ENCODE assay signal across 13 mouse cellular contexts in the genomic region with DNA sequence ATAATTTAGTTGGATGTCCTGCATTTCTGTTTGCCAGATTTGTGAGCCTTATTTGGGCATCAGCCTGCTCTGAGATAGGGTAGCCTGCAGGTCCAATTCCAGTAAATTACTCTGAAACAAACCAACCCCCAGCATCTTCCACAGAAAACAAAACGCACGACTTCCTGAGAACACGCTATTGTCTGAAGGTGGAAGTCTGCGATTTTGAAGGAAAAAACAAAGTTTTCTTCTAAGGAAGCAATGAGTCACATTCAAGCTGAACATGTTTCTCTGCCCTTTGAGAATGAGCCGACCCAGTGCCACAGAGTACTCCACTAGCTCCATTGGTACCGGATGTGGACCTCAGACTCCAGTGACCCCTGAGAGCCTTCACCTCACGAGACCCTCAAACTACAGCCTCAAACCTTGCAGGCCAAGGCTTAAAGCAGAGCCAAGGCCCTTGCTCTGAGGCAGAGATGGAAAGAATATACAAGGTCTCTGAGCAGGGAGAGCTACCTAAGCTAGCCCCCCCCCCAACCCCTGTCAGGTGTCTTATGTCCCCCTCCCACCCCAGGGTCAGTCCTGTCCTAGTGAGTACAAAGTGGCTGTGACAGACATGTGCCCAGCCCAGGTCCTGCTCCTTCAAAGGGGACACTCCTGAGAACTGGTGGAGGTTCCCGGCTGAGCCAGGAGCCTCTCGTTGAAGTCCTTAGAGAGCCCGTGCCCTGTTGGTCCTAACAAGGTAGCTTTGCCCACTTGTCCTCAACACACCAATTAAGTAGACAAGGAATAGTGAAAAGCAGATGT.
DNase-seq lines count a peak whose midpoint lies in the region; ATAC-seq and TF ChIP-seq lines count a peak whose summit lies in the region.
"Had no signal": no experiment of that assay in that cellular context is flagged by ENCODE, and none has a peak within 500 bp of the region (broad histone marks: within the 10 kb centered on the region; RNA-seq: fewer than 3 reads in every experiment).

No protein-coding gene starts in this region.

- TF ChIP-seq CTCF in hindbrain, postnatal 0 days (IDR thresholded peaks at IDR 0.05; ENCODE audit: low read depth) = no peak
- TF ChIP-seq CTCF in lung, embryonic 14.5 days (IDR thresholded peaks at IDR 0.05; ENCODE audit: low read depth) = no peak

- peaks cover 9% of the 10 kb centered on the region for H3K9me3 ChIP-seq in forebrain, embryonic 10.5 days
- no peaks in the 10 kb centered on the region for H3K9me3 ChIP-seq in forebrain, embryonic 14.5 days (replicated peaks; ENCODE audit: control insufficient read depth, low read length)
- H3K9me3 ChIP-seq in hindbrain, embryonic 12.5 days (replicated peaks) = no peaks in the 10 kb centered on the region
- H3K9me3 ChIP-seq in hindbrain, postnatal 0 days (ENCODE audit: low read length) = no peaks in the 10 kb centered on the region
- no peaks in the 10 kb centered on the region for H3K9me3 ChIP-seq in lung, embryonic 14.5 days (ENCODE audit: low read depth, low read length)
- H3K9me3 ChIP-seq in limb, embryonic 10.5 days (replicated peaks) = no peaks in the 10 kb centered on the region
- H3K9me3 ChIP-seq: megakaryocyte, embryonic 14.5 days; neural tube, embryonic 13.5 days had no signal

- H3K4me3 ChIP-seq in forebrain, embryonic 10.5 days = no peak overlapping the region
- H3K4me3 ChIP-seq in forebrain, embryonic 14.5 days (ENCODE audit: low read depth, low read length) = no peak overlapping the region
- no peak overlapping the region for H3K4me3 ChIP-seq in hindbrain, embryonic 12.5 days
- no peak overlapping the region for H3K4me3 ChIP-seq in hindbrain, postnatal 0 days (ENCODE audit: low read length)
- H3K4me3 ChIP-seq in lung, embryonic 14.5 days (ENCODE audit: low read depth, low read length) = no peak overlapping the region
- no peak overlapping the region for H3K4me3 ChIP-seq in limb, embryonic 10.5 days
- H3K4me3 ChIP-seq: megakaryocyte, embryonic 14.5 days; neural tube, embryonic 13.5 days had no signal

- no peaks in the 10 kb centered on the region for H3K27me3 ChIP-seq in forebrain, embryonic 10.5 days (ENCODE audit: poor library complexity, severe bottlenecking)
- no peaks in the 10 kb centered on the region for H3K27me3 ChIP-seq in forebrain, embryonic 14.5 days (replicated peaks; ENCODE audit: control insufficient read depth, insufficient read depth, low read length)
- H3K27me3 ChIP-seq in hindbrain, embryonic 12.5 days = no peaks in the 10 kb centered on the region
- no peaks in the 10 kb centered on the region for H3K27me3 ChIP-seq in hindbrain, postnatal 0 days (ENCODE audit: insufficient read depth, low read length)
- H3K27me3 ChIP-seq in lung, embryonic 14.5 days (ENCODE audit: insufficient read depth, low read length) = no peaks in the 10 kb centered on the region
- H3K27me3 ChIP-seq in limb, embryonic 10.5 days (ENCODE audit: low read depth, poor library complexity, severe bottlenecking) = no peaks in the 10 kb centered on the region
- H3K27me3 ChIP-seq: neural tube, embryonic 13.5 days had no signal

- WGBS in forebrain, embryonic 10.5 days = 89% methylated on average over 10 of the region's 10 CpGs
- 86% methylated on average over 10 of the region's 10 CpGs for WGBS in forebrain, embryonic 14.5 days
- 88% methylated on average over 10 of the region's 10 CpGs for WGBS in hindbrain, embryonic 12.5 days
- WGBS in hindbrain, postnatal 0 days = 86% methylated on average over 10 of the region's 10 CpGs
- WGBS in lung, embryonic 14.5 days = 71% methylated on average over 10 of the region's 10 CpGs
- 91% methylated on average over 10 of the region's 10 CpGs for WGBS in limb, embryonic 10.5 days

- no peaks in the 10 kb centered on the region for H3K36me3 ChIP-seq in forebrain, embryonic 10.5 days (replicated peaks)
- H3K36me3 ChIP-seq in forebrain, embryonic 14.5 days (ENCODE audit: control insufficient read depth, insufficient read depth, low read length) = no peaks in the 10 kb centered on the region
- no peaks in the 10 kb centered on the region for H3K36me3 ChIP-seq in hindbrain, embryonic 12.5 days
- H3K36me3 ChIP-seq in hindbrain, postnatal 0 days (ENCODE audit: insufficient read depth, low read length) = no peaks in the 10 kb centered on the region
- H3K36me3 ChIP-seq in lung, embryonic 14.5 days (ENCODE audit: insufficient read depth) = no peaks in the 10 kb centered on the region
- no peaks in the 10 kb centered on the region for H3K36me3 ChIP-seq in limb, embryonic 10.5 days
- H3K36me3 ChIP-seq: neural tube, embryonic 13.5 days had no signal

- H3K4me2 ChIP-seq in forebrain, embryonic 14.5 days (ENCODE audit: low read length) = no peak overlapping the region
- no peak overlapping the region for H3K4me2 ChIP-seq in hindbrain, embryonic 12.5 days (replicated peaks)
- H3K4me2 ChIP-seq in hindbrain, postnatal 0 days (ENCODE audit: low read depth, low read length) = no peak overlapping the region
- no peak overlapping the region for H3K4me2 ChIP-seq in lung, embryonic 14.5 days
- H3K4me2 ChIP-seq: neural tube, embryonic 13.5 days had no signal

- H3K4me1 ChIP-seq in forebrain, embryonic 10.5 days = peaks cover 14% of the 10 kb centered on the region
- H3K4me1 ChIP-seq in forebrain, embryonic 14.5 days (ENCODE audit: control insufficient read depth, insufficient read depth, low read length) = no peaks in the 10 kb centered on the region
- H3K4me1 ChIP-seq in hindbrain, embryonic 12.5 days = peaks cover 7% of the 10 kb centered on the region; the same call in 1 of the 2 replicates
- no peaks in the 10 kb centered on the region for H3K4me1 ChIP-seq in hindbrain, postnatal 0 days (ENCODE audit: insufficient read depth, low read length)
- H3K4me1 ChIP-seq in lung, embryonic 14.5 days (ENCODE audit: insufficient read depth) = peaks cover 8% of the 10 kb centered on the region; the same call in 1 of the 2 replicates
- H3K4me1 ChIP-seq in limb, embryonic 10.5 days = peaks cover 12% of the 10 kb centered on the region

- H3K27ac ChIP-seq in forebrain, embryonic 10.5 days = peak overlapping the region; percentile 60
- no peak overlapping the region for H3K27ac ChIP-seq in forebrain, embryonic 14.5 days (ENCODE audit: low read depth, low read length)
- H3K27ac ChIP-seq in hindbrain, embryonic 12.5 days = 0 out of 2 replicates have a peak overlapping the region, but pooled peaks have one; percentile 12
- no peak overlapping the region for H3K27ac ChIP-seq in hindbrain, postnatal 0 days
- peak overlapping the region; percentile 32; the same call in 1 of the 2 replicates for H3K27ac ChIP-seq in lung, embryonic 14.5 days (ENCODE audit: low read depth)
- H3K27ac ChIP-seq in limb, embryonic 10.5 days = peak overlapping the region; percentile 50; the same call in 1 of the 2 replicates
- H3K27ac ChIP-seq: neural tube, embryonic 13.5 days had no signal

- no peak overlapping the region for H3K9ac ChIP-seq in forebrain, embryonic 14.5 days (ENCODE audit: low read length)
- H3K9ac ChIP-seq in hindbrain, embryonic 12.5 days = no peak overlapping the region
- no peak overlapping the region for H3K9ac ChIP-seq in hindbrain, postnatal 0 days (replicated peaks; ENCODE audit: low read length)
- no peak overlapping the region for H3K9ac ChIP-seq in lung, embryonic 14.5 days
- H3K9ac ChIP-seq: neural tube, embryonic 13.5 days had no signal

- no peak for ATAC-seq in forebrain, embryonic 14.5 days
- no peak for ATAC-seq in hindbrain, embryonic 12.5 days (ENCODE audit: low FRiP score)
- no peak for ATAC-seq in hindbrain, postnatal 0 days
- ATAC-seq in lung, embryonic 14.5 days (ENCODE audit: insufficient read depth) = peak; percentile 22; the same call in 1 of the 2 replicates

- no peak for DNase-seq in forebrain, embryonic 10.5 days (ENCODE audit: extremely low spot score, low spot score)
- DNase-seq in forebrain, embryonic 14.5 days (ENCODE audit: low spot score) = no peak
- DNase-seq in hindbrain, postnatal 0 days (ENCODE audit: low spot score) = no peak
- DNase-seq in lung, embryonic 14.5 days = no peak
- DNase-seq in lung, postnatal 10 days = no peak
- no peak for DNase-seq in limb, embryonic 10.5 days (ENCODE audit: low spot score)
- DNase-seq in layer of hippocampus, adult 8-10 months (ENCODE audit: low spot score in 2 of 2) = no peak
- DNase-seq: cerebellum, adult 2 months; lung, adult 2 months; thymus, postnatal 25 days had no signal

Comparison
In these comparisons a context has a peak if more than half of its experiments do, and no peak if none do; other contexts are left out.
1. H3K27ac ChIP-seq: peak in forebrain, embryonic 10.5 days (single experiment), hindbrain, embryonic 12.5 days (single experiment), lung, embryonic 14.5 days (single experiment) and limb, embryonic 10.5 days (single experiment); none in forebrain, embryonic 14.5 days (single experiment) and hindbrain, postnatal 0 days (single experiment).